Mouse (Mus musculus): Measurements from ENCODE around the gene Igsf21. TPM values are rescaled to one million over a fixed set of nuclear protein-coding genes. Genes with fewer than 3 reads are reported as not detected.

The Igsf21 gene
- 0.07 TPM in 2 replicates for polyA plus RNA-seq (2015; fragmentation: Nextera tagmentation; extraction: Ambion mirVana)

GRCm38 (mm10) chr4:140246180-140247005, at the start of gene Igsf21:
Gene Igsf21 (minus strand): TSS chr4:140246784.
- no peaks in the 10 kb centered on the region for H3K4me1 ChIP-seq (replicated peaks)
- peaks cover 80% of the 10 kb centered on the region for H3K27me3 ChIP-seq
- no peaks in the 10 kb centered on the region for H3K9me3 ChIP-seq (replicated peaks)
- no peak within 1 kb of the TSS for H3K27ac ChIP-seq (replicated peaks)
- no peak within 1 kb of the TSS for H3K4me3 ChIP-seq (replicated peaks)
- H3K36me3 ChIP-seq (replicated peaks) = no peaks in the 10 kb centered on the region
- H3K4me2 ChIP-seq = no peak within 1 kb of the TSS
- no peak within 1 kb of the TSS for H3K9ac ChIP-seq
- 2% methylated on average over 75 of the region's 90 CpGs for WGBS (ENCODE audit: insufficient replicate concordance)
- no peak for ATAC-seq (ENCODE audit: insufficient read depth)

- ATAC-seq (ENCODE audit: insufficient read depth) = no peak
- WGBS (ENCODE audit: insufficient replicate concordance) = 56% methylated on average over 5 of the region's 5 CpGs
- Histone ChIP-seq H3K27me3 (no peaks in the 10 kb centered on the region), H3K36me3 (replicated peaks) (no peaks in the 10 kb centered on the region), H3K4me3 (replicated peaks) (no peak overlapping the region), H3K4me2 (no peak overlapping the region), H3K4me1 (replicated peaks) (no peaks in the 10 kb centered on the region), H3K27ac (replicated peaks) (no peak overlapping the region), H3K9ac (no peak overlapping the region), H3K9me3 (replicated peaks) (peaks cover 2% of the 10 kb centered on the region; the same call in 1 of the 2 replicates)
These were observed 39.2 kb upstream of the Igsf21 start for GRCm38 (mm10) chr4:140285726-140286316.

- no peak overlapping the region for H3K4me3 ChIP-seq (replicated peaks)
- H3K9me3 ChIP-seq (replicated peaks) = 0 out of 2 replicates have a peak, but pooled peaks cover 2% of the 10 kb centered on the region
- no peaks in the 10 kb centered on the region for H3K27me3 ChIP-seq
- H3K4me1 ChIP-seq (replicated peaks) = no peaks in the 10 kb centered on the region
- H3K4me2 ChIP-seq = no peak overlapping the region
- no peak overlapping the region for H3K9ac ChIP-seq
- H3K27ac ChIP-seq (replicated peaks) = no peak overlapping the region
- no peak for ATAC-seq (ENCODE audit: insufficient read depth)
- H3K36me3 ChIP-seq (replicated peaks) = no peaks in the 10 kb centered on the region
- WGBS (ENCODE audit: insufficient replicate concordance) = 7% methylated on average over 2 of the region's 2 CpGs
These were observed 36.8 kb upstream of the Igsf21 start for GRCm38 (mm10) chr4:140283398-140283797.

GRCm38 (mm10) chr4:140278269-140278668, 31.7 kb upstream of the Igsf21 start:
- H3K27me3 ChIP-seq = no peaks in the 10 kb centered on the region
- no peaks in the 10 kb centered on the region for H3K36me3 ChIP-seq (replicated peaks)
- 0 out of 2 replicates have a peak, but pooled peaks cover 2% of the 10 kb centered on the region for H3K9me3 ChIP-seq (replicated peaks)
- no peak for ATAC-seq (ENCODE audit: insufficient read depth)
- H3K27ac ChIP-seq (replicated peaks) = no peak overlapping the region
- H3K4me2 ChIP-seq = no peak overlapping the region
- H3K4me1 ChIP-seq (replicated peaks) = no peaks in the 10 kb centered on the region
- WGBS (ENCODE audit: insufficient replicate concordance) = 78% methylated on average over 2 of the region's 2 CpGs
- no peak overlapping the region for H3K4me3 ChIP-seq (replicated peaks)
- no peak overlapping the region for H3K9ac ChIP-seq

GRCm38 (mm10) chr4:140271913-140272312, 25.3 kb upstream of the Igsf21 start:
- ATAC-seq (ENCODE audit: insufficient read depth) = no peak
- H3K4me1 ChIP-seq (replicated peaks) = no peaks in the 10 kb centered on the region
- H3K9ac ChIP-seq = no peak overlapping the region
- no peaks in the 10 kb centered on the region for H3K9me3 ChIP-seq (replicated peaks)
- H3K27me3 ChIP-seq = no peaks in the 10 kb centered on the region
- WGBS (ENCODE audit: insufficient replicate concordance) = 71% methylated on average over 5 of the region's 5 CpGs
- H3K4me3 ChIP-seq (replicated peaks) = no peak overlapping the region
- H3K27ac ChIP-seq (replicated peaks) = no peak overlapping the region
- H3K4me2 ChIP-seq = no peak overlapping the region
- H3K36me3 ChIP-seq (replicated peaks) = no peaks in the 10 kb centered on the region

GRCm38 (mm10) chr4:140270451-140270850, 23.9 kb upstream of the Igsf21 start:
- no peaks in the 10 kb centered on the region for H3K27me3 ChIP-seq
- no peak overlapping the region for H3K4me2 ChIP-seq
- H3K9me3 ChIP-seq (replicated peaks) = 0 out of 2 replicates have a peak, but pooled peaks cover 5% of the 10 kb centered on the region
- whole genome bisulfite sequencing (ENCODE audit: insufficient replicate concordance) = 58% methylated on average over 7 of the region's 7 CpGs
- no peaks in the 10 kb centered on the region for H3K4me1 ChIP-seq (replicated peaks)
- H3K9ac ChIP-seq = no peak overlapping the region
- H3K27ac ChIP-seq (replicated peaks) = no peak overlapping the region
- no peak for ATAC-seq (ENCODE audit: insufficient read depth)
- H3K4me3 ChIP-seq (replicated peaks) = no peak overlapping the region
- no peaks in the 10 kb centered on the region for H3K36me3 ChIP-seq (replicated peaks)

GRCm38 (mm10) chr4:140269184-140269840, 22.7 kb upstream of the Igsf21 start:
- 0 out of 2 replicates have a peak, but pooled peaks cover 5% of the 10 kb centered on the region for H3K9me3 ChIP-seq (replicated peaks)
- no peak overlapping the region for H3K4me2 ChIP-seq
- H3K9ac ChIP-seq = no peak overlapping the region
- H3K4me3 ChIP-seq (replicated peaks) = no peak overlapping the region
- WGBS (ENCODE audit: insufficient replicate concordance) = 76% methylated on average over 15 of the region's 15 CpGs
- no peak for ATAC-seq (ENCODE audit: insufficient read depth)
- H3K27me3 ChIP-seq = no peaks in the 10 kb centered on the region
- H3K36me3 ChIP-seq (replicated peaks) = no peaks in the 10 kb centered on the region
- H3K4me1 ChIP-seq (replicated peaks) = no peaks in the 10 kb centered on the region
- H3K27ac ChIP-seq (replicated peaks) = no peak overlapping the region

- 60% methylated on average over 9 of the region's 9 CpGs for WGBS (ENCODE audit: insufficient replicate concordance)
- no peaks in the 10 kb centered on the region for H3K36me3 ChIP-seq (replicated peaks)
- no peak overlapping the region for H3K4me2 ChIP-seq
- H3K9ac ChIP-seq = no peak overlapping the region
- no peaks in the 10 kb centered on the region for H3K27me3 ChIP-seq
- no peaks in the 10 kb centered on the region for H3K4me1 ChIP-seq (replicated peaks)
- H3K27ac ChIP-seq (replicated peaks) = no peak overlapping the region
- H3K9me3 ChIP-seq (replicated peaks) = 0 out of 2 replicates have a peak, but pooled peaks cover 5% of the 10 kb centered on the region
- ATAC-seq (ENCODE audit: insufficient read depth) = no peak
- no peak overlapping the region for H3K4me3 ChIP-seq (replicated peaks)
These were observed 21.3 kb upstream of the Igsf21 start for GRCm38 (mm10) chr4:140267835-140268234.

- H3K27ac ChIP-seq (replicated peaks) = no peak overlapping the region
- H3K4me3 ChIP-seq (replicated peaks) = no peak overlapping the region
- H3K4me2 ChIP-seq = no peak overlapping the region
- no peak for ATAC-seq (ENCODE audit: insufficient read depth)
- 0 out of 2 replicates have a peak, but pooled peaks cover 5% of the 10 kb centered on the region for H3K9me3 ChIP-seq (replicated peaks)
- no peak overlapping the region for H3K9ac ChIP-seq
- no peaks in the 10 kb centered on the region for H3K27me3 ChIP-seq
- 57% methylated on average over 5 of the region's 5 CpGs for WGBS (ENCODE audit: insufficient replicate concordance)
- H3K36me3 ChIP-seq (replicated peaks) = no peaks in the 10 kb centered on the region
- no peaks in the 10 kb centered on the region for H3K4me1 ChIP-seq (replicated peaks)
These were observed 20.5 kb upstream of the Igsf21 start for GRCm38 (mm10) chr4:140267086-140267485.

GRCm38 (mm10) chr4:140258968-140259367, 12.4 kb upstream of the Igsf21 start:
- H3K4me2 ChIP-seq = no peak overlapping the region
- 10% methylated on average over 6 of the region's 6 CpGs for WGBS (ENCODE audit: insufficient replicate concordance)
- H3K27ac ChIP-seq (replicated peaks) = no peak overlapping the region
- H3K4me1 ChIP-seq (replicated peaks) = no peaks in the 10 kb centered on the region
- ATAC-seq (ENCODE audit: insufficient read depth) = peak; percentile 40; the same call in 1 of the 2 replicates
- H3K27me3 ChIP-seq = no peaks in the 10 kb centered on the region
- H3K4me3 ChIP-seq (replicated peaks) = no peak overlapping the region
- H3K9ac ChIP-seq = no peak overlapping the region
- H3K36me3 ChIP-seq (replicated peaks) = no peaks in the 10 kb centered on the region
- H3K9me3 ChIP-seq (replicated peaks) = no peaks in the 10 kb centered on the region

GRCm38 (mm10) chr4:140252369-140252768, 5.8 kb upstream of the Igsf21 start:
- WGBS (ENCODE audit: insufficient replicate concordance) = 5% methylated on average over 7 of the region's 7 CpGs
- H3K27me3 ChIP-seq = peaks cover 27% of the 10 kb centered on the region
- no peak overlapping the region for H3K4me3 ChIP-seq (replicated peaks)
- H3K27ac ChIP-seq (replicated peaks) = no peak overlapping the region
- no peak overlapping the region for H3K9ac ChIP-seq
- H3K36me3 ChIP-seq (replicated peaks) = no peaks in the 10 kb centered on the region
- H3K4me2 ChIP-seq = no peak overlapping the region
- H3K9me3 ChIP-seq (replicated peaks) = no peaks in the 10 kb centered on the region
- no peaks in the 10 kb centered on the region for H3K4me1 ChIP-seq (replicated peaks)
- ATAC-seq (ENCODE audit: insufficient read depth) = no peak

All from liver, embryonic 15.5 days (tissue).